Mouse (Mus musculus) right cerebral cortex, adult 18-20 months (tissue): ENCODE measurements at regions not wholly inside any gene's neighbourhood (a gene's known extent, or its start where the extent isn't known, plus 50 kb on each side); places are given as distances from the start of the nearest gene placed in this dataset.
A peak's percentile ranks its signal among the peaks of the same experiment; 100 is the strongest.

ENCODE experiments used
- DNase-seq: peaks from one replicate; pipeline ENCODE4 v3.0.0; 2022; ENCODE audit warnings: mixed read lengths

DNA sequence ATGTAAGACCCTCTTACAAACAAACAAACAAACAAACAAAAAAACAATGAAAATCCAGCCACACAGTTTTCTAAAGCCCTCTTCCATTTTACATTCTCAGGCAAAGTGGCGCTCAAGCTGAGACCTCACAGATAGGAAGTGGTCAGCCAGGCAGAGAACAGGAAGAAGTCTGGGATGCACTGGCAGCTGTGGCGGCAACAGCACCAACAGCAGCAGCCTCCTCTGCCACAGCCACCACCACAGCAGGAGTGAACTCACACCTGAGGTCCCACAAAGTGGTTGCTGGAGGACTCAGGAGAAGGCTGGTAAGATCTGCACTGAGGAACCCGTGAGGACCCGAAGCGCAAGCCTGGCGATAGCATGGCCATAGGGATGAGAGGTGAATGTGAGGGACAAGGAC lies 156.3 kb downstream of the Grm4 start:
- no peak for DNase-seq

DNA sequence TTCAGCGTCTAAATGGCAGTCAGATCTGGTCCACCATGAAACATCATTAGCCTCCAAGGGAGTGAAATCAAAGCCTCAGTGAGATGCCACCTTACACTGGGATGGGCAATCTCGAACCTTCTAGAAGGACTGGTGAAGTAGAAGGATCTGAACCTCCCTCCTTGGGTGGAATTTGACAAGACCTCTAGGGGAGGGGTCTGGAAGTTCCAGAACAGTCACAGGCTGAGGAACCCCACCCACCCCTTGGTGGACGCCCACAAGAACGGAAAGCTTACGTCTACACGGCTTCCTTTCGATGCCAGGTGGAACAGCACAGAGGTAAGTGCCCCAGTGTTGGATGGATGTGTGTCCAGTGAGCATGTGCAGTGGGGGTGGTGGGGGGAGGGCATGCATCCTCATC lies 156.9 kb downstream of the Grm4 start:
- no peak for DNase-seq

DNA sequence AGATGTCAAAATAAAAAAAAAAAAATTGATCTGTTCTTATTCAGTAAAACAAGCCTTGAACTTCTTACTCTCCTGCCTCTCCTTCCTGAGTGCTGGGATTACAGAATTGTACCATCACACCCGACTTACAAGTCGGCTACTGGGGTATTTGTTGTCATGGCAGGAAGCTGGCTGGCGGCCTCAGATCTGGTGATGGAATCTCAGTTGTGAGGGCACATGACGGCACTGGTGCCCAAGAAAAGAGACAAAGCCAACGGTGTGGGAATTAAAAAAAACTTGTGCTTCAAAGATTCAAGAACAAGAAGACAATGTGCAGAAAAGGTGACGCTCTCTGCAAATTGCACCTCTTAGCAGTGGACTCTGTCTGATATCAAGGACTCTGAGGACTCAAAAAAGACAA lies 157.3 kb downstream of the Grm4 start:
- no peak for DNase-seq

DNA sequence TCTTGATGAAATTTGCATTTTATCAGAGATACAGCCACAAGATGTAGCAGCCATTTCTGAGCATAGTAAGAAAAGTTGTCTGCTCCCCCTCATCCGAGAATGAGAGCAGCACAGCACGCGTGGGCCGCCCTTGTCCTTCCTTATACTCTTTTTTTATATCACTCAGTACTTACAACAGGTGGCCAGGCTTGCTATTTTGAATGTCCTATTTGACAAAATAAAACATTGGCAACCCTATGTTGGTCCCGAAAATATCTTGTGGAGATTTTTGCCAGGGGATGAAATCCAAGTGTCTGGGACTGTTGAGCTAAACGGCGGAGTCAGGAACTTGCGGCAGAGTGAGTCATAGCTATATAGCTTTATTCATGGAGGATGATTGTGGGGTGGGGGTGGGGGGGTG lies 158.0 kb upstream of the Lemd2 start:
- peak; percentile 80 for DNase-seq

DNA sequence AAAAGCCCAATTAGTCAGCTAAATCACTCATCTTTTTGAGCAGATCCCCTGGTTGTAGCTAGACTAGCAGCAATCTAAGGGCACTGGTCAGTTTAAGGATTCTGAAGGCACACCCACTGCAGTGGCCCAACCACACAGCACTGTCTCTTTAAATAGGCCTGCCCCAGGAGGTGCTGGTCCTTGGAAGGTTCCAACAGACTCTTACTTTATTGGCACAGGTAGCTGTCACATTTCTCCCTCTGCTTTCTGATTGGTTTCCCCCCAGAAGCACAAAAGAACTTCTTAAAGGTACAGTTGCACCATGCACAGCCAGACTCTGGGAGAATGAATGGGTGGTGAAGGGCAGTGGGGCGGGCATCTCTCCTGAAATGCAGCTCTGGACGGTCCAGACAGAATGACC lies 157.1 kb upstream of the Lemd2 start:
- no peak for DNase-seq

DNA sequence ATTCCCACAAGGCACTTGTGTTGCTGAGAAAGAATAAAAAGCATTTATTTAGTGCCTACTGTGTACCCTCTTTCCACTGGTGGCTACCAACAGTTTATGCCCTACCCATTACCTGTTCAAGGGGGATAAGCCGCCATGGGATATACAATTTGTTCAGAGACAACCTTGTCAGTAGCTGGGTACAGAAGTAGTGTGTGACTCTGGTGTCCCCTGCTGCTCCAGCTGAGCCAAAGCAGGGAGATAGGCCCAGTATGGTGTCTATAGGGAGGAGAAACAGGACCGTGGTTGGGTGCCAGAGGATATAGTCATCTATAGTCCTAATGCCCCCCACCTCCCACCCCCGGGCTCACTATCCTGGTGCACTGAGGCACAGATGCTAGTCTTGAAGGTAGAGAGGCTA lies 152.6 kb upstream of the Lemd2 start:
- no peak for DNase-seq

DNA sequence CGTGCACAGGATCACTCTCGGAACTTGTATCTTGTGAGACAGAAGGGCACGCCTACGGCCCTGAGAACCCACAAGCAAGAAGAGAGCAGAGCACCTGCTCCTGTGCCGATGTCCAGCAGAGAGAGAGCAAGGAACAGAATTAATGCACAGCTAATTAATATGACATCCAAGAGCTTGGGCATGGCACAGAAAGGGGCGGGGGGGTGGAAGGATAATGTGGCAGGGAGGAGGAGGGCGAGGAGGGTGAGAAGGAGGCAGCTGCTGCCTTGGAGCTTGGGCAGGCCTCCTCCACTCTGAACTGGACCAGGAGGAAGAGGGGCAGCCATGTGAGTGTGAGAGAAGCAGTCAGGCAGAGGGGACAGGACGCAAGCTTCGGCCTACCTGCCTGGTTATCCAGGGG lies 151.4 kb upstream of the Lemd2 start:
- DNase-seq, result no peak

DNA sequence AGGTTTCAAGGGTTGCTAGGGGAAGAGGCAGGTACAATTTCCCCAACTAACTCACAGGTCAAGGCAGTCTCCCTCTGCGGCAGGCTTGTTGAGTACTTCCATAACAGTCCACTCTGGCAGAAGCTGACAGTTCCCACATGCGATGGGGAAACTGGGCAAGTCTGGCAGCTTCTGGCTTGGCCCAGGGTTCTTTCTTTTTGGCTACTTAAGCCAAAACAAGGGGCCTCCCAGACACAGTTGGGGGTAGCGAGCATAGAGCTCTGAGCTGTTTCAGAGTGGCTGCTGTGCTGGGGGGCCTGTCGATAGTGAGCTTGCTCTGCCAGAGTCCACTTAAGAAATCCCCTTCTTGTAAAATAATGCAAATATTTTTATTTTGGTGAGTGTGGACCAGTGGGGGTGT lies 150.8 kb upstream of the Lemd2 start:
- no peak for DNase-seq

DNA sequence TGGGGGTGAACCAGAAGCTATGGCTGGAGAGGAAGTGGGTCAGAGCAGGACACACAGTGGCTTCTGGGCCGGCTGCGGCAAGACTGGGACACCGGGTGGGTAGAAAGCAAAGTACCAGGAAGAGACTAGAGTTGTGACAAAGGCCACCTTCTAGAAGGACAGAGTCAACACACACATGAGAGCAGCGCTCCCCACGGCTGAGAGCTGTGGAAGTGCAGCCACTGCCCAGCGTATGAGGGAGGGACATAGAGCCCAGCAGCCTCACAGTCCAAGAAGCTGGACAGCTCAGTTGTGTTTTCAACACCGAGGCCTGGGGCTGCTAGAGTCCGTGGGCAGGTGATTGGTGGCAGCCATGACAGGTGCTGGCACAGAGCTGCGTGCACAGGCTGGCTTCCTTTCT lies 145.6 kb upstream of the Lemd2 start:
- no peak for DNase-seq

DNA sequence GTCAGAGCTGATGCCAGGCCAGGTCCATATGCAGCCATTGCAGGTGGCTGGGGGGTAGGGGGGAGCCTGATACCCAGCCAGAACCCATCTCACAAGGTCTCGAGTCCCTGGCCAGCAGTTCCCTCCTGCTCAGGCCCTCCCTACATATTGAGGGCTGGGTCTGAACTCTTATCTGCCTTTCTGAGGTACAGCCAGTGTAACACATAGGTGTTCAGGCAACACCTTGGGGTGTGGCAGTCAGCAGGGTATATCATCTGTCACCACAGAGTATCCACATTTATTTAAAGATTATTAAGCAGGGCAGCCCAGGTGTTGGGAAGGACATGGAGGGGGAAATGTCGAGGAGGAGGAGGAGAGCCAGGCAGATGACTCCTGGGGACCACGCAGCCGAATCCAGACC lies 145.2 kb upstream of the Lemd2 start:
- DNase-seq, result no peak

DNA sequence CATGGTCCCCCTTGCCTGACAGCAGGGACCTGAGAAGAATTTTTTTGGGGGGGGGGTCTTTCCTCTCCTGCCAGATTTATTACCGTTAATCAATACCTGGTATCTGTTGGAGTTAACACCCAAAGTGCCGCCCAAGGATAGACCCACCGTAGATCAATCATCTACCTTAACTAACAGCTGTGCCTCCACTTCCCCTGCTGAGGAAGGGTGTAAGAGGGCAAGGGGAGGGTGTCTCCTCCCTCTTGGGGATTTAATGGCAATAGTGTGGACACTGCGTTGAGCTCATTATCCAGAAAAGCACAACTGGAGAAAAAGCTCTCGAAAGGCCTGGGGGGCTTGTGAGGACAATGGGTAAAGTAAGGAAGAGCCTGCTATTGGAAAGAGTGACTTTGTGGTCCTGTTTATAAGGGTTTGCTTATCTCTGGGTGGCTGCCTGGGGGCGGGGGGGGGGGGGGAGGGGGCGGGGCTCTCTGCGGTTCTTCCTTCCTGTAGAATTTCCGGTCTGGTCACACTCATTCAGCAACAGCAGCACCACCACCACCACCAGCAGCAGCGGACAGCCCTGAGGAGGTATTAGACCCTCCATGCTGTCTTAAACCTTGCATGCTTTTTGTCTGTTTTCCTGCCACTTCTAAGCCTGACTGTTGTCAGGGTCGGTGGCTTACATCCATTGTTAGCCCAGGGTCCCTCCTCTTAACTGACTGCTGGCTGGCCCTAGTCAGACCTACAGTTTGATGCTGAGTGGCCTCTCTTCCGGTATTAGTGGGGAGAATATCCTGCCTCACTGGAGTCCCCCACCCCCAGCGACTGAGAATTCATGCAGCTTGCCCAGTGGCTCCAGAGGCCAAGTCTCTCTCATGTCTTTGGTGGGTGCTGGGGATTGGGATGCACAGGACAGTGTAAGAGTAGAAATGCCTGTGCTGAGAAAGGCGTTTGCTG lies 138.0 kb upstream of the Lemd2 start:
- DNase-seq, result no peak

DNA sequence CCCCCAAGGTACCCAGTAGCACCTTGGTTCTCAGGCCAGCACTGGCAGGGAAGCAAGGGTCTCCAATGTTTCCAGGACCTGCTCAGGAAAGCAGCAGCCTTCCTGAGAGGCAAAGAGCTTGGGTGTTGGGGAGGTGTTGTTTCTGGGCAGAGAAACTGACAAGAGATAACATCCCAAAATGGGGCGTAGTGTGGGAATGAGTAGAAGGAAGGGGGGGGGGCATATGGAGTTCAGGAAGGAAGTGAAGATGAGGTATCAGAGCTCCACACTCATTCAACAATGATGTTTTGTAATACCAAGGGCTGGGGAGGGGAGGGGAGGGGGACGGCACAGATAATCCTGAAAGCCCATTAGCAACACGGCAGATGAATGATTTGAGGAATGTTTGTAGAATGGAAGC lies 135.6 kb upstream of the Lemd2 start:
- no peak for DNase-seq

DNA sequence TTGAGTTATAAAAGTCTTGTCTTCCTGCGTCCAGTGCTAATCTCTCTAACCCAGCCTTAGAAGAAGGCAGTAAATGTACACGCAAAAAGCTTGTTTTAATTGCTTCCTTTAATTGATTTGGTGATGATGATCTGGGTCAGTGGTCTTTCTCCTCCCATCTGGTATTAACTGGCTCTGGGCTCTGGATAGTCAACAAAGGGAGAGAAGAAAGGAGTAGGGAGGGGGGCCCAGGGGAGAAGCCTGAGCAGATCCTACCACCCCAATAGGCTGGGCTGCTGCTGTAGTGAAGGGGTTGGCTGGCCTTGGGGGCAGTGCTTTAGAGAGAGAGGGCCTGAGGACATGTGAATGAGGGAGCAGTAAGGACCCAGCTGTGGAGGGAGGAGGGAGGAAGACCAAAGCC lies 135.0 kb upstream of the Lemd2 start:
- no peak for DNase-seq

DNA sequence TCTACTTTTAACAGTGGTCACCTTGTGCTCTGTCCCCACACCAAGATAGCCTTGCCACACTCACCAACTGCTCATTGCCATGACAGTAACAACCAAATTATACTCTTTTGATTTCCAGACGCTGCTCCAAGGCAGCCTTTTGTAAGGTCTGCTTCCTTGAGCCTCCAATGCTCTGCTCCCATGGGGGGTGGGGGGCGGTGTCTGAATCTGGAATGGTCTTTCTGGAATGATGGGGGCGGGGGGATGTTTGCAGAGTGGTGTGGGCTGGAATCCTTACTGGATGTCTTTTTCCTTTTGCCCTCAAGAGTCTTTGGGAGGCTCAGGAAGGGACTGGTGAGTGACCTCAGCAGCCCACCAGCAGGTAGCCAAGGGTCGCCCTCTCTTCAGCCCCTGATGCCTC lies 131.4 kb upstream of the Lemd2 start:
- no peak for DNase-seq

DNA sequence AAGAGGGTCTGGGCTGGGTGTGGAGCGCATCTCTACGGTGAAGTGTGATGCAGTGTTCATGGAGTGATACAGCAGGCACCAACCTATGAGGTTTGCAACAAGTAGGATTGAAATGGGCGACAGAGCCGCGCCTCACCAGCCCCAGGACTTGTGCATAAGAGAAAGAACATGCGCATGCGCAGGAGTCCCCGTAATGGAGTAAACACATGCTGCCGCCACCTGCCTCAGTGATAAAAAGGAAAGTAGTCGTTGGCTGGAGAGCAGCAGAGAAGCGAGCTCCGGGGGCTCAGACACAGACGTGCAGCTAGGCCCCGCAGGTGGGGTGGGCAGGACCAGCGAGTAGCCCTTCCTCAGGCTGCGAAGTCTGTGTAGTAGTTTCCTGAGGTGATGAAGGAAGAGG lies 129.3 kb upstream of the Lemd2 start:
- DNase-seq, result no peak

DNA sequence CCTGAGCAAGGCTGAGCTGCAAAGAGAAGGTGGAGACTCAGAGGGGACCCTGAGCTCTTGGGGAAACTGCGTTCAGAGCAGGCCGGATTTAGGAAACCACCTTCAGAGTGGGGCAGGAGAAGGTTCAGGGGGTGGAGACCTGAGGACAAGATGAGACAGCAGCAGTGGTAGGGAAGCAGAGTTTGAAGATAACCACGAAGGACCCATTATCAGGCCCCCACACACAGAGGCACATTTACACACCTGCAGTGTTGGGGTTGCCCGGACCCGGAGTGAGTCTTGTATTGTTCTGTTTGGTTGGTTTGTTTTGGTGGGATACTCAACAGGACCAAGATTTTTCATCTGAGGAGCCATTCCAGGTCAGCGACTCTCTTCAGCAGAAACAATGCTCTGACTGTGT lies 128.9 kb upstream of the Lemd2 start:
- DNase-seq, result no peak

DNA sequence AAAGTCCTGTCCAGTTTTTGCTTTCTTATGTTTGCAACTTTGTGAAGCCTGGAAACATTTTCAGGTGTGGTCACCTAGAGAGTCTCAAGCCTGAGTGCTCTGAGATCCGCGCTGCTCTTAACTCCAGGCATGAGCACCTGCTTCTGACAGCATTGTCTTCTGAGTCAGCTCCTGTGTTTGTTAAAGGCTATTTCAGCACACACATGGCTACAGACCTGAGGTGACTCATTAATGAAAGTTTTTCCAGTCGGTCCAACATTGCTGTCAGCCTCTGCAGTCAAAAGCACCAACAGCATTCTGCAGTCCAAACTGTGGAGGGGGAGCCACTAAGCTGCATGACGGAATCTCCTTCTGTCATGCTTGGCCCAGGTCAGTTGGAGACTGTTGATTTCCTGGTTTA lies 127.8 kb upstream of the Lemd2 start:
- DNase-seq, result no peak

DNA sequence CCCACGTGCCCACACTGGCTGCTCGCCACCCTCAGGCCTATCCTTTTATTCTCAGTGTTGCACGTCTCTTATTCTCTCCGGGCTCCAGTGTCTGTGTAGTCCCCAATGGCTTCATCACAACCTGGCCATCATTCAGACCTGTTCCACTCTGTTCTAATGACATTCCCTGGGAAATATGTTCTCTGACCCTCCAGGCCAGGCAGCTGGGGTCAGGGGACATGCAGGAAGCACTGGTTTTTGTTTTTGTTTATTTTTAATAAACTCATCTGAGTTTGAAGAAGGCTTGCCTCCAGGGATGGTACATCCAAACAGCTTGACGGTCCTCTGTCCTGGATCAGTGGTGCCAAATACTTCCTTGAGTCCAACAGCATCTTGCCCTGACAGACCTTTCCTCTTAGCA lies 127.4 kb upstream of the Lemd2 start:
- DNase-seq, result no peak

DNA sequence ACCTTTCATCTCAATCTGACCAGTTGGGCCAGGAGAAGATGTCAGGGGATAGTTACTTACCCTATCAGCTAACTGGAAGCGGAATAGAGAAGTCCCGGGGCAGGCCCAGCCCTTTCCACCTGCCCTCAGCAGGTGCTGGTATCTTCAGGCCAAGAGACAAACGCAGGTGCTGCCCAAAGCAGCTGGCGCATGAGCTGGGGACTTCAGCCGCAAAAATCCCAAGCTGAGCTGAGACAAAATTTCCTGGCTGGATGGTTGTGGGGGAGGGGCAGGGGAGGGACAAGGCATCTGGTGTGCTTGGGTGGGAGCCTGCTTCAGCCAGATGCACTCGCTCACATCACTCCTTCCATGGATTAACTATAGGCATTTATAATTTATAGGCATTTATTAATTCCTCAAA lies 125.5 kb upstream of the Lemd2 start:
- no peak for DNase-seq

DNA sequence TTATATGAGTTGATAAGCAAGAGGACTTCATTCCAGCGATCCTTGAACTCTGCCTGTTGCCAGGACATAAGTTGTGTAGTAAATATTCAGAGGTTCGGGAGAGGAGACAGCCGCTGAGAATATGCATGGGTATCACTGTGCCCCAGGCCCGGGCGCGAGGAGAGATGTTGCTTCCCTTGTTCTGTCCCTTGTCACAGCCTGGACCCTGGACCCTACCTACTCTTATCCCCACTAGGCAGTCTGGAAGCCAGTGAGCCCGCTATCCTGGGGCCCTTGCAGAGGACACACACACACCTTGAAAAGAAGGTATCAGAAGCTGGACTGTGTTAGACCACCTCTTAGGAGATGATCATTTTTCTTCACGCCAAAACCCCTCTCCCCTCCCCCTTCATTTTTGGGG lies 124.9 kb upstream of the Lemd2 start:
- DNase-seq, result no peak

DNA sequence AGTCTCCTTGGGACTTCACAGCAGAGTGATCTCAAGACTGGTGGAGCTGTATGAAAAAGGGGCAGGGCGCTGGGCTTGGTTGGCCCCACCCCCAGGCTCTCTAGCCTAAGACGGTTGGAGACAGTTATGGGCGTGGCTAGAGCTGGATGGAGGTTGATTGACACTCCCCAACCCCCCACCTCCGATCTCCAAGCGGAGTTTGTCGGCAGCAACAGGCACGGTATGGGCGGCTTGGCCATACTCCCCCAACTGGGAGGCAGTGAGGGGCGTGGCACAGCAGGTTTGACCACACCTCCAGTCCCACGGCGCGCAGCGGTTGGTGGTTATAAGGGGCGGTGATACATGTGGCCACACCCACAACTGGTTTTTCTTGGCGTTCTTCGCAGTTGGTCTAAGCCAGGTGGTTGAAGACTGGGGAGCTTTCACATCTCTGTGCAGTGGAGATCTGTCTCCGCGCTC lies 120.8 kb upstream of the Lemd2 start:
- peak; percentile 46 for DNase-seq

DNA sequence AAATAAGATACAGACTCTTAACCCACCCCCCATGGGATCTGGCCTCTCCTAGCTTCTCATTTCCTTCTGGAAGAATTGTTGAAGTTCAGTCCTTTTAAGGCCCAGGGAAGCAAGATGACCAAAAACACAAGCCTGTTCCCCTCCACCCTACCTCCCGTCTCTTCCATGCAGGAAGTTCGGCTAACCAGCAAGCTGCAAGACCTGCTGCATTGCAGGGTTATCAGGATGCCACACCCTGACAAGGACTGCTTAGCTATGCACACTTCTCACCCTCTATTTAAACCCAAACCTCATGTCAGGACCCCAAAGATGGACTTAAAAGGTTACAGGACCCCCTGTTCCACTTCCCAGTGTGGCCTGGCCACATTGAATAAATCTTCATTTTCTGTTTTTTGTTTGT lies 119.2 kb upstream of the Lemd2 start:
- no peak for DNase-seq

DNA sequence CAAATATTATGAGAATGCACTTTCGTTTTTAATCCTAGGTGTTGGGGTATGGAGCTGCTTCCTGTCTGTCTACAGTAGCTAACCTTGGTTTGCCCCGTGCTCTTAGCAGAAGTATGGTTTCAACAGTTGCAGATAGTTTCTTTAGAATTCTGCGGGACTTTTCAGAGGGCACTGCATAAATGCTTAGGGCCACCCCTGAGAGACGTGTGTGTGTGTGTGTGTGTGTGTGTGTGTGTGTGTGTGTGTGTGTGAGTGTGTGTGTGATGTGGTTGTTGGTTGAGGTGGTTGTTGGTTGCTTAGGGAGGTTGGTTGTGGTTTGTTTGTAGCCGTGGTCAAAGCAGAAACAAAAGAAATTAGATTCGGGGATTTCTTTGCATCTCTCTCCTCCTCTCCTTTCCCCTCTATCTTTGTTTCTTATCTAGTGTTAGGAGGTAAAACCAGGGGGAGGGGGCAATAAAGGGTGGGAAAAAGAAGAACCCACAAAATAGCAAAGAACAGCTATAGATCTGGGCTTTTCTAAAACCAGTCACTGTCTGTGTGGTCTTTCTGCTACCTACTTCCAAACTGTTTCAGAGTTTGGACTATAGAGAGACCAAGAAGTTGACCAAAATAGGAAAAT lies 118.7 kb upstream of the Lemd2 start:
- no peak for DNase-seq

DNA sequence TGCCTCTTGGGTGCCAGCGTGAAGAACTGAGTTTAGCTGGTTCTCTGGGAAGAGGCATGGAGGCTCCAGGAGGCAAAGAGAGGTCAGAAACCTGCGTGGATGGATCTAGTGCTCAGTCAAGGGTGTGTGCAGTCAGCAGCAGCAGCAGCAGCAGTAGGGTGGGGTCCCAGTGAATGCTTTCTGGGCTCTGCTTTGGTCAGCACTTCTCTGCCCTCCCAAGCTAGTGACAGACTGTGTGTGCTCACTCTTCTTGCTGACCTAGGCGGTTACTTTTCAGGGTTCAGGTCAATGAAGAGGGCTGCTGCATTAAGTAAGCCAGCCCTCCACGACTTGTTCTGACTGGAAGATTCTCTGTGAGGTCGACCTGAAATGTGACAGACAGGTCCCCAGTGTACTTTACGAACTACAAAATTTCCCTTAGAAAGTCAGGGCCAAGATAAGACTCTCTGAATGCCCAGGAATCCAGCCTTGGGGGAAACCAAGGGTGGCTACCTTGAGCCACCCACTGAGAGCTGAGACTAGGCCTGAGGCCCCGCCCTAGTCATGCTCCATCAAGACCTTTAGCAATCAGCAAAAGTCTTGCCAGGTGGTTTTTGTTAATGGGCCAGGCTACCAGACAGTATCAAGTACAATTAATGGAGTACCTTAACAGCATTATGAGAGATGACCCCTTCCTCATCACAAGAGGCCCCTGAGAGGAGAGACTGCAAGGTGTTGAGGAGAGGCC lies 114.9 kb upstream of the Lemd2 start:
- no peak for DNase-seq
